Mouse (Mus musculus) megakaryocyte-erythroid progenitor cell, adult 5-6 weeks (primary cell): ENCODE results near the gene Mylk. TPM values are rescaled to one million over a fixed set of nuclear protein-coding genes. Genes with fewer than 3 reads are reported as not detected.

ENCODE experiments used
- ATAC-seq: replicated peaks from 2 replicates; pipeline ENCODE4 v1.8.0; 2016; ENCODE audit warnings: mild to moderate bottlenecking, inconsistent platforms; ENCODE audit not compliant: severe bottlenecking, poor library complexity, low FRiP score, low TSS enrichment
- total RNA-seq, 2 experiments: library from RNA; stranded (forward) in 1 of 2; stranded (reverse) in 1 of 2; fragments of 200-1000, 215-1000 nt in 1 of 2; fragments of >200 nt in 1 of 2; fragmentation: Nextera tagmentation in 1 of 2; gene quantifications; 2 replicates each; pipeline ENCODE4 v1.2.3; 2014 to 2017

Mylk gene
- total RNA-seq, 2 experiments from 2014 or later, result 1.6 to 2.4 TPM

- no peak for ATAC-seq
These were observed 89.5 kb downstream of the Mylk start for GRCm38 (mm10) chr16:34834477-34834876.

DNA sequence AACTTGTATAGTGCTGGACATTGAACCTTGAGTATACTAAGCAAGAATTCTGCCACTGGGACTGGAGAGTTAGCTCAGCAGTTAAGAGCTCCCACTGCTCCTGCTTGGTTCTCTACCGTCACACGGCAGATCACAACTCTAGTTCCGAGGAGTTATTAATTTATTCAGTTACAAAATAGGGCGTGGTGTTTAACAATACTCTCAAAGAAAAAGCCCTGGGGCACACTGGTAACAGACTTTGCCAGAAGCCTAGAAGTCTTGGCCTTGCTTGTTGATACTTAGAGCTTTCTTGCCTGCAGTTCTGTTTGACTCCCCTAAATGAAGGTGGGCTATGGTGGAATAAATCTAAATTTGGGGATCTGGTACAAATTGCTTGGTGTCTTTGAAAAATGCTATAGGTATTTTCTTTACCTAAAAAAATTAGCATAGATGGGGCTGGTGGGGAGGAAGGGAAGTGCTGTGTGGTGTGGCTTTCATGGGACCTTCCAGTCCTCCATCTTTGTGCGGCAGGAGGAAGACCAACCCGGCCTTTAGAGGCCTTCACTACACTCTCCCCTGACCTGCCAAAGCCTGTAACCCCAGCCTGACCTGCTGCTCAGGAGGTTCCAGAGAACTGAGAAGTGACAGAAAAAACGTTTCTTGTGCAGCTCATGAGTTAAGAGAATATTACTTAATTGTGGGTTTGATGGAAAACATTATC lies 94.1 kb downstream of the Mylk start:
- ATAC-seq, result no peak

DNA sequence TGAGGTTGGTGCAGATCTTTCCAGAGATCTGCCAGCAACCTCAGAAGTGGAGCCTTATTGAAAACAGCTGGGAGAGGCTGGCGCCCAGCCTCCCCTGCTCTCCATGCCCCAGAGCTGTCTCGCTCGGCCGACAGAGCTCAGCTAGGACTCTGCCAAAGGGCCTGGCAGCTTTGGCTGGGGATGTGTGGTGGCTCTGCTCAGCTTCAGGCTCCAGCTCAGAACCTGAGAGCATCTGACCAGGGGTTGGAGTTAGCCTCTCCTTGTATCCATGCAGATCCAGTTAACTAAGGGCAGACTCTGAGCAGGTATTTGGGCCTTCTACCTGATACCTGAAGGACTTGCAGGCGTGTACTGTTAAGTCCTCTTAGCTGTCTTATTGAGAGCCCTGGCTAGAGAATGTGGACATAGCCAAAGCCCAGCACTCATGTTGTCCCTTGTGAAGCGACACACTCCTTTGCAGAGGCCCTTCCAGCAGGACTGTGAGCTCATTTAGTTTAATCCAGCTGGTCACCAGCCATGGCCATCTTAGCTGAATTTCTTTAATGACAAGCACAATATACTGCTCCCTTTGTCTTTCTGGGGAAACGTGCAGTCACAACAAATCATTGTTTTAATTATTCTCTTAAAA lies 94.8 kb downstream of the Mylk start:
- no peak for ATAC-seq

DNA sequence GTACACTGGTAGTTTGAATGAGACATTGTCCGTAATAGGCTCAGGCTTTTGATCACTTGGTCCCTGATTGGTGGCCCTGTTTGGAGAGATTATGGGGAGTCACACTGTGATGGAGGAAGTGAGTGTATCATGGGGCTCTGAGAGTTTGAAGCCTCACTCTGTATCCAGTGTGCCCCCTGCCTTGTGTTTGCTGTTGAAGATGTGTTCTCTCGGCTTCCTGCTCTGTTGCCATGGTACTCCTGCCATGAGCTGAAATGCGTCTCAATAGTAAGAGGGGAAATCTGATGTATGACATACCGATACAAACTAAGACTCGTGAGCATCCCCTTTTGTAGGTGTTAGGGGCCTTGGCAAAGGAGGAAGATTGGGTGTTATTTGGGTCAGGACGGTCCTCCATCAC lies 99.8 kb downstream of the Mylk start:
- no peak for ATAC-seq

- ATAC-seq, result no peak
These were observed 102.6 kb downstream of the Mylk start for GRCm38 (mm10) chr16:34847638-34848037.

GRCm38 (mm10) chr16:34854066-34854465 lies 109.1 kb downstream of the Mylk start:
- ATAC-seq, result no peak

- ATAC-seq, result no peak
These were observed 110.1 kb downstream of the Mylk start for GRCm38 (mm10) chr16:34855136-34855535.

DNA sequence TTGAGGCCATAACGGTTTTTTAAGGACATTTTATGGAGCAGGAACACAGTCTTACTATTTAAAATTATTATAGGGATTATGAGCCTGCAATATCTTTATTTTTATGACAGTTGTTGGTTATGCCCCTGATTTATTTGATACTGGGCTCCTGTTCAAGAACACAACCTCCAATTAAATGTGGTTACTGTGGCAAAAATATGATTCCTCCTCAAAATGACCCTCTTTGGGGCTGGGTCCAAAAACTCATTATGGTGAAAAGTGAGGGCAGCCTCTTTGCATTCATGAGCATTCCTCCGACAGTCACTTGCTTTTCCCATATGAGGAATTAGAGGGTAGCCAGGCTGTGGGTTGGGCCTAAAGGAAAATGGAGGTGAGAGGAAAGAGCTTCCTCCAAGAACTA lies 110.7 kb downstream of the Mylk start:
- ATAC-seq, result no peak

GRCm38 (mm10) chr16:34857631-34858030 lies 112.6 kb downstream of the Mylk start:
- ATAC-seq, result no peak

DNA sequence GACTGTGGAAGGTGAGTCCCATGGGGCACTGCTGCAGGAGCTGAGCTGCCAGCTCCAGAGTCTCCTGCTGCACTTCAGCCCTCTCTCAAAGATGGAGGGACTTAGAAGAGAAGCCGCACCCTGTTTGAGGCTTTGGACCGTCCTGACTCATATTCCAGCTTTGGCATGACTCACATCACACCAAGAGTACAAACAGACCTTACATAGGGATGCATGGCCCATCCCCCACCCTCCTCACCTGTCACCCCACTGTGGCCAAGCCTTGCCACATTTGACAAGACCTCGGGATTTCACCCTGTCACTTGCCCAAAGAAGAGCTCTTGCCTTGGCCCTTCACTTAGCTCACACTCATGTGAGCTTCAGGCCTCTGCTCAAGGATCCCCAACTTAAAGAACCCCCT lies 115.8 kb downstream of the Mylk start:
- no peak for ATAC-seq

DNA sequence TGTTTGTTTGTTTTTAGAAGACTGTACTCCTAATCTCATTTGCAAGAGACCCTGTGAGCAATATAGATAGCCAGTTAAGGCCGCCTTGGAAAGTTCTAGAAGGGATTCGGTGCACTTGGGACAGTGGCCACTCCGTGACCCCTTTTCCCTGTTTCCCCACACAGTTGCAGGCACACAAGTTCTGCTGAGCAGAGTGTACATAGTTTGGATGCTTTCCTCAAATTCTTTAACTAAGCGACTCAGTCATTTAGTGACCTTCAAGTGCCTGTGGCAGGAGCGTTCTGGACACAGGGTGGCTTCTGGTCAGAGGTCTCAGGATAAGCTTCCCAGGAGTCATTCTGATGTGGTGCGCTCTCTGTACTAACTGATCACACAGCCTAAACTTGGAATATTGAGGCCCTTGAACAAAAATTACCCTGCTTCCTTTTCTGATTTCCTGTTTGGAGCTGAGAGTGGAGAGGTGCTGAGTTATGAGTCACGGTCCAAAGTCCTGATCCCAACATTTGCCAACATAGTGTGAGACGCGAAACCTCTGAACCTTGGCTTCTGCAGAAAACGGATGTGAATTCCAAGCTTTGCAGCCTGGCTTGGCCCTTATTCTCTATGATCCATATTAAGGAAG lies 116.8 kb downstream of the Mylk start:
- no peak for ATAC-seq

DNA sequence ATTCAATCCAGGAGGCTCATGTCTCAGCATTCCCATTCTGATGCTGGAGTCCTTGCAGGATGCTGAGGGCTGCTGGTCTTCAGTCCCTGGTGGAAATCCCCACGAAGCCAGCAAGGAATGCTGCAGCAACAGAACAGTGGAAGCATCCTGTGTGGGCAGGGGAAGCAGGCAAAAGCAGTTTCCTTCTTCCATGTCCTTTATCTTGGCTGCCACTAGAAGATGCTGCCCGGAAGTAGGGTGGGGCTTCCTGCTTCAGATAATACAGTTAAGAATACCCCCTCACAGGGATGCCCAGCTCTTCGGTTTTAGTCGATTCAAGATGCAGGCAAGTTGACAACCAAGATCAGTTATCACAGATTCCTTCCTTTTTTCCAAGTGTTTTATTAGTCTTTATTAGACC lies 120.4 kb downstream of the Mylk start:
- ATAC-seq, result no peak

DNA sequence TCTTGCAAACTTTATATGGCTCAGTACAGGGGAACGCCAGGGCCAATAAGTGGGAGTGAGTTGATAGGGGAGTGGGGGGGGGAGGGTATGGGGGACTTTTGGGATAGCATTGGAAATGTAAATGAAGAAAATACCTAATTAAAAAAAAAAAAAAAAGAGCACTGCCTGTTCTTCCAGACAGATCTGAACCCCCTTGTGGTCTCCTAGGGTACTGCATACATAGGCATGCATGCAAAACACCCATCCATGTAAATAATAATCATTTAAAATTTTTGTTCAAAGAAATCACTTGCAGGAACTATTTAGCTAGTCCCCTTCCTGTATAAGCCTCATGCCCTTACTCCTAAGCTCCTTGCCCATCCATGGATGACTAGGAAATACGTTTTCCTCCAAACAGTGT lies 122.2 kb downstream of the Mylk start:
- no peak for ATAC-seq

- ATAC-seq, result no peak
These were observed 135.2 kb downstream of the Mylk start for GRCm38 (mm10) chr16:34880031-34880778.

DNA sequence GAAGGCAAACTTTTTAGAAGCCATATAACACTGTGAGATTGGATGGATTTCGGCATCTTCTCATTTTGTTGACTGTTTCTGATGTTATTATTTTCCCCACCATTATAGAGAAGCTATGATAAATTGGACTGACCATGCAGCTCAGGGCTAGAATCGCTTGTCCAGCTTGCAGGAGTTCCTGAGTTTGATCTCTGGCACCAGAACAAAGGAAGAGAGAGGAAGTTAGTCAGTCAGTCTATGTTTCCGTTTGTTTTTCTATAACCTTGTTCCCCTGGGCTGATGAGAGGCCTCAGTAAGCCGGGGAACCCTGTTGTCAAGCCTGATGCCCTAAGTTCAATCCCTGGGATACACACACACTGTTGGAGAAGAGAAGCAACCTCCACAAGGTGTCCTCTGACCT lies 135.8 kb downstream of the Mylk start:
- ATAC-seq, result no peak

- ATAC-seq, result no peak
These were observed 142.0 kb downstream of the Mylk start for GRCm38 (mm10) chr16:34887037-34887436.

GRCm38 (mm10) chr16:34894016-34894415 lies 149.0 kb downstream of the Mylk start:
- no peak for ATAC-seq

- no peak for ATAC-seq
These were observed 150.9 kb downstream of the Mylk start for GRCm38 (mm10) chr16:34895916-34896315.

GRCm38 (mm10) chr16:34896996-34897395 lies 152.0 kb downstream of the Mylk start:
- no peak for ATAC-seq

GRCm38 (mm10) chr16:34898057-34898789 lies 153.2 kb downstream of the Mylk start:
- no peak for ATAC-seq
